Mouse (Mus musculus) lung, postnatal 14 days (tissue): ENCODE results near the gene Zfp750.

Experiments used
- DNase-seq: peaks from one replicate; pipeline ENCODE4 v3.0.0; 2021

Zfp750 gene

GRCm38 (mm10) chr11:121536528-121536927 is 17.4 kb upstream of the Zfp750 start:
- DNase-seq, result no peak

DNA sequence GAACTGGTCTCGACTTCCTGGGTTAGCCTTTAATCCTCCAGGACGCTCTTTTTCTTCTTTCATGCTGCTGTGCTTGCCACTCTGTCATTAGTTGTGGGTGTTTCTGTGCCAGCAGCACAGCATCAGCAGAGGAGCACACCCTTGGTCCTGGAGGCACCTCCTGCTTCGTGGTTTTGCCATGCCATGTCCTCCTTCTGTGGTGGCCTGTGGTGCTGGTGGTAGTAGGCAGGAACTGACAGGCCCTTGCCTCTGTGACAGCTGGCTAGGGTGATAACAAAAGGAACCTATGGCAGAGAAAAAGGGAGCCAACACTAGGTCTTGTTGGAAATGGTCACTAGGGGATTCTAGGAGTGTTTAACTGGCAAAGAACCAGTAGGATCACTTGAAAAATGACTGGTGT is 10.6 kb upstream of the Zfp750 start:
- DNase-seq, result no peak

GRCm38 (mm10) chr11:121524191-121524590 is 5.1 kb upstream of the Zfp750 start:
- no peak for DNase-seq

GRCm38 (mm10) chr11:121522156-121522762 is 3.1 kb upstream of the Zfp750 start:
- DNase-seq, result no peak

DNA sequence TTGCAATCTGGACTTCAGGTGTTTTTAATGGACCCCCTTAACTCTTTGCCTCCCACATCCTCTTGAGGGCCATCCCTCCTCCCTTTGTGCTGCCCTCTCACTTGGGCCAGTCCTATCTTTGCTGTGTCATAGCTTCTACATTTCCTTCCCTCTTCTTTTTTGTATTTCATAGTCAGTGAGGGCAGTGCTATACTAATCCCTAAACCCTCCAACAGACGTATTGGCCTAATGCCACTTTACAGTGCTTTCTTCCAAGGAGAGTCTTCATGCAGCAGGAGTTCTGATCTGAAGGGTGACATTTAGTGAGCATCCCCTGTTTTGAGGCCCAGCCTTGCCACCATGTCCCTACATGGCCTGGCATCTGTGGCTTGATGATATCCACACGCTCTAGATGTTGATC is 1.6 kb upstream of the Zfp750 start:
- DNase-seq, result no peak

GRCm38 (mm10) chr11:121519703-121520102 is 570 bp upstream of the Zfp750 start:
- no peak for DNase-seq

DNA sequence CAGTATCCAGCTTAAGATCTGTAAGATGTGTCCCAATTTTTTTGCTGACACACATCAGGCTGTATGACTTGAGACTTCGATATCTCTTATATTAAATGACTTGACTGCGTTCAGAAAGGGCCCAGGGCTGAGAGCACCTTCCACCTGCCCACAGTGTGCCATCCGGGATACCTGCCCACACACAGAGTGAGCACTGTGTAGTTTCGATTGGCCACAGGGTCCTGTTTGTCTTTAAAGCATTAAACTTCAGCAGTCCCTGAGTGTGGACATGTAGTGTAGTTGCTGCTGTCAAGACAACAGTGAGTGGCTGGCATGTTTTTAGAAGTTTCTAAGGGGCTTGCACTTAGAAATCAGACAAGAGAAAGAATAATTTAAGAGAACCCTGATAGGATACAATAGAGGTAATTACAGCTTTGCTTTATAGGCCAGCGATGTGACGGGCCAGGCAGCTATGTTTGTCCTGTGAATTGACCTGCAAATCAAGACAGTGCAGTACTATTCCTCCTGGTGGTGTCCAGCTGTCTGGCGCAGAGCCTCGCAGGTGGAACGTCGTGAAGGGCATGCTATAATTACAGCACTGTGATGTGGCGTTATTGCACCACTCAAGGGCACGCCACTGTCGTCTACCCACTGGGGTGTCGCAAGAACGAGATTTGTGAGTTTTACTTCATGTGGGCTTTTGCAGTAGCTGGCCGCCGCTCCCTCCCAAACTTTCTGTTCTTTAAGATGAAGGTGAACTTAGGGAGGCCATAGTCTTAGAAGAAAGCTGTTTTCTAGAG is 1.3 kb downstream of the Zfp750 start:
- peak; percentile 7 for DNase-seq

DNA sequence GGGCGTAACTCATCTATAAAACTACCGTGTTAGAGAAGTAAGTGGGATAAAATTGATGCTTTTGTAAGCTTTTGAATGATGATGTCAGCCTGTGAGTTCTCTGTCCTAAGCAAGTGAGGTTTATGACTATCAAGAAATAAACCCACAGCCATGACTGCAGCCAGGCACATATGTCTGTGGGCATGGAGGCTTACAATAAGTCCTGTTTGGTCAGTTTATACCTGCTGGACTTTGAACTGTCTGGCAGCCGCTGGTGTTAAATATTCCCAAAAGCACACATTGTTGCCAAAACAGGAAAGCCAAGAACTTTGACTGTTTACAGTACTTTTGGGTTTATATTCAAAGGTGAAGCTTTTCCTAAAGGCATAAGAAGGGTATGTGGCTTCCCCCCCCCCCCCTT is 2.2 kb downstream of the Zfp750 start:
- no peak for DNase-seq

GRCm38 (mm10) chr11:121515996-121516395 is 3.1 kb downstream of the Zfp750 start:
- DNase-seq, result no peak

DNA sequence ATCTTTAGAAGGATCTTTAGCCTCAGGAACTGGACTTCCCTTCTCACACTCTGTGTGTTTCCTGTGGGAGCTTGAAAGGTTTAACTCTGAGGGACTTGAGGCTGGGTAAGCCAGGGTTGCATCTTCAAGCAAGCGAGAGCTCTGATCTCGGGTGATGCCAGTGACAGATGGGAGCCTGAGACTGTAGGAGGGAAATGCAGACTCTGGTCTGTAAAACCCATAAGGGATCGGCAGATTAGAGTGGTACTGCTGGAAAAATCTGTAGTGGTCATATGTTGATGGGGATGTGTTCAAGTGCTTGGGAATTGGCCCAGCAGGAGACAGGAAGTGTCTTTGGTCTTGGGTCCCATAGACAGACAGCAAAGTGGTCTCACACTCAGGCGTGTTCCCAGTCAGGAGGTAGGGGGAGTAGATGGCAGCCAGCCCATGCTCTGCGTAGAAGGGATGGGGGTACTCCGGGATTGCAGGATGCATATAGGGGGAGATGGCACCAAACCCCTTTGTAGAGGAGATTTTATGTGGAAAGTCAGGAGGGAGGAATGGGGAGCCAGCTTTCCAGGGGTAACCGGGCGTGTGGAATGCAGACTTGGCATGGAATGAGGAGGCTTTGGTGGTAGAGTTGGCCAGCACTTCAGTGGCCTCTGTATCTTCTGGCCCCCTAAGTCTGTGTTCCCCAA is 6.1 kb downstream of the Zfp750 start:
- no peak for DNase-seq

DNA sequence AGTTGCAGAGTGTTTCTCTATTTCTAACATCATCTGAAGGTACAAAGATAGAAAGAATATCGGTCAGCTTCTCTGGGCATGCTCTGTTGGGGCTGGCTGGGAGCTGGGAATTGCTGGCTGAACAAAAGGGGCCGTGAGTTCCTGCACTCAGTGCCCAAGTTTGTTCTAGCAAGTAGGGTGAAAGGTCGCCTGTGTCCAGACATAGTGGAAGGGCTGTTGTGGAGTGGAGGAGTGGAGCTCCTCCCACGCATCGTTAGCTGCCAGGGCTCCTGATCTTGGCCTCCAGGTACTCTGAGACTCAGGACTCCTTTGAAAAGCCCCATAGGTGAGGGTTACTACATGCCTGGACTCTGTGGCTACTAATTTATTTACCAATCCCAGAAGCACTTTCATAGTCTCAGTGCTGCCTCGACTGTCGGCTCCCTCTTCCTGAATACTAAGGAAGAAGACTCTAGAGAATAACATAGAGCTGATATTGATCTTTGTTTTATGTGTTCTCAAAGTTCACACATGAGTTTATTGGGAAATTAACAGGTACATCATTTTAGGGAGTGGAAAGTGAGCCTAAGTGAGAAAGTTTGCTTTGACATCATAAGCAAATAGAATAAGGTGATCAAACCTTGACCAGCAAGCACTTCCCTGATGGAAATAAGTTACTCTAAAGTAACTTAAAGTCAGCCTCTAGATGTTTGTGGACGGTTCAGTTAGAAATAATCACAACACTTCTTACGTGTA is 8.5 kb downstream of the Zfp750 start:
- DNase-seq, result no peak

DNA sequence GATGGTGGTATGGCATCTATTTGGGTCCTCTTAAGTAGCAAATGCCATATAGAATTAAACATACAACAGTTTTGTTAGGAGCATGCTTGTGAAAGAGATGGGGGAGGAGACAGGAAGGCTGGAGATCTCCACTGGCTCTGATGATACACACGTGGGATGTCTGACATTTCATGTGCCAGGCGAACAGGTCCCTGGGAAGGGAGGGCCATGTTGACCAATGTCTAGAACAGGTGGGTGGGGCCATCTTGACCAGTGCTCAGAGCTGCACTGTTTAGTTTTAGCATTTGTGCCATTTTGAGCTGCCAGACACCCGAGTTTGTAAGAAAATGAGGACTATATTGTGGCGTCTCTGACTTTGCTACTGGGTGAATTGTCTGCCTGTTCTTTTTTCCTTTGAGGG is 10.7 kb downstream of the Zfp750 start:
- no peak for DNase-seq

GRCm38 (mm10) chr11:121502000-121502860 is 16.9 kb downstream of the Zfp750 start:
- DNase-seq, result no peak

GRCm38 (mm10) chr11:121501525-121501924 is 17.6 kb downstream of the Zfp750 start:
- no peak for DNase-seq

- DNase-seq, result no peak
Observed at GRCm38 (mm10) chr11:121500595-121500994, 18.5 kb downstream of the Zfp750 start.

GRCm38 (mm10) chr11:121490651-121491050 is 28.5 kb downstream of the Zfp750 start:
- no peak for DNase-seq

- no peak for DNase-seq
Observed at GRCm38 (mm10) chr11:121485882-121486281, 33.3 kb downstream of the Zfp750 start.

DNA sequence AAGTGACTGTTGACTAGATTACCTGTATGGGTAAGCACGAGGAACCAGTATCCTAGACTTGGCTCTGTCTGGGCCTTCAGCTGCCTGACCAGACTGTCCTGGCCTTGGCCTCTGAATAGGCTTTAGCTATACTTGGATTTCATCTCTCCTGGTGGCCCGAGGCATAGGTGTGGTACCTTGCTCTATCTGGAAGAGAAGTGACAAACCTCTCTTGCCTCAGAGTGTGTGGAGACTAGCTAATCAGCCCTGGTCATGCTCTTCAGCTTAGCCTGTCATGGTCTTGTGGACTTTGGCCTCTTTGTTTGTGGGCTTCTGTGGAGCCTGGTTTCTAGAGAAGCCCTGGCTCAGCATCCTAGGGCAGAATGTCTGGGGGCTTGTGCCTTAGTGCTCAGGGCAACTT is 38.0 kb downstream of the Zfp750 start:
- no peak for DNase-seq

GRCm38 (mm10) chr11:121479476-121480203 is 39.5 kb downstream of the Zfp750 start:
- DNase-seq, result no peak

- DNase-seq, result peak; percentile 83
Observed at GRCm38 (mm10) chr11:121475699-121476415, 43.3 kb downstream of the Zfp750 start.

GRCm38 (mm10) chr11:121474831-121475230 is 44.3 kb downstream of the Zfp750 start:
- no peak for DNase-seq
